Mouse (Mus musculus) subcutaneous adipose tissue, adult 2 months (tissue): Measurements from ENCODE around the gene Zfp987. TPM values are rescaled to one million over a fixed set of nuclear protein-coding genes. Genes with fewer than 3 reads are reported as not detected.

ENCODE experiments used
- polyA plus RNA-seq: library from polyadenylated mRNA; depleted of rRNA; stranded (reverse); fragments of >200 nt; gene quantifications from 2 replicates; pipeline ENCODE4 v1.2.3, GENCODE M21; 2012; ENCODE audit warnings: low replicate concordance; rRNA removed

Gene Zfp987
- polyA plus RNA-seq, result not detected in 2 replicates

GRCm38 (mm10) chr4:146096998-146097397, at the start of gene Zfp987:
Gene Zfp987, plus strand, starts transcription at chr4:146097298.

GRCm38 (mm10) chr4:146156524-146156923, 59.4 kb downstream of the Zfp987 start, which contains the start of gene Zfp600:
Gene Zfp600, plus strand, starts transcription at chr4:146156824.

Other genes starting within 250 kb of the Zfp987 start
- not detected in 2 replicates for gene Zfp986, start 228.5 kb upstream of the Zfp987 start, polyA plus RNA-seq
- not detected in 2 replicates for gene Zfp600, start 59.5 kb downstream of the Zfp987 start, polyA plus RNA-seq